Mouse (Mus musculus) thymus, adult 2 months (tissue): ENCODE measurements at regions not wholly inside any gene's neighbourhood (a gene's known extent, or its start where the extent isn't known, plus 50 kb on each side); places are given as distances from the start of the nearest gene placed in this dataset.

Experiments used
- DNase-seq: peaks from one replicate; pipeline ENCODE4 v3.0.0; 2021
- H3K27ac ChIP-seq: fragments of 200-500 bp; 2 replicates; pipeline ENCODE4 v1.5.1; 2012; ENCODE audit warnings: low read length, control low read depth; ENCODE audit not compliant: control insufficient read depth, insufficient read depth
- H3K27me3 ChIP-seq: fragments of 200-500 bp; 2 replicates; pipeline ENCODE4 v1.6.1; 2012; ENCODE audit warnings: mild to moderate bottlenecking, low read length, moderate library complexity, mixed read lengths; ENCODE audit not compliant: control insufficient read depth, insufficient read depth
- H3K36me3 ChIP-seq: fragments of 200-500 bp; 2 replicates; pipeline ENCODE4 v1.6.1; 2012; ENCODE audit warnings: mild to moderate bottlenecking, low read length, moderate library complexity; ENCODE audit not compliant: control insufficient read depth, insufficient read depth
- H3K4me1 ChIP-seq: fragments of 200-500 bp; replicated peaks from 2 replicates; pipeline ENCODE4 v1.6.1; 2012; ENCODE audit warnings: low read length; ENCODE audit not compliant: control insufficient read depth, insufficient read depth
- H3K4me3 ChIP-seq: fragments of 200-500 bp; 2 replicates; pipeline ENCODE4 v1.5.1; 2012; ENCODE audit warnings: mild to moderate bottlenecking, low read length, control low read depth, moderate library complexity; ENCODE audit not compliant: control insufficient read depth, insufficient read depth
- CTCF ChIP-seq: fragments of 200-500 bp; IDR thresholded peaks from 2 replicates; pipeline ENCODE4 v1.5.1; 2012; ENCODE audit warnings: mild to moderate bottlenecking, control low read depth, low read length, moderate library complexity, borderline replicate concordance; ENCODE audit not compliant: control insufficient read depth, poor library complexity, insufficient read depth; ENCODE audit errors: extremely low read depth
- POLR2A ChIP-seq: fragments of 200-500 bp; IDR thresholded peaks from 2 replicates; pipeline ENCODE4 v1.6.1; 2012; ENCODE audit warnings: mild to moderate bottlenecking, low read length, control low read depth, moderate library complexity; ENCODE audit not compliant: control insufficient read depth, poor library complexity, insufficient read depth; ENCODE audit errors: extremely low read depth
- WGBS: fragments of 180-500 bp; shearing (Covaris S2); methylation state at CpG from one replicate; pipeline ENCODE4 v1.1.7; 2018; 5-methylcytosine and 5-hydroxymethylcytosine counted together

GRCm38 (mm10) chr8:80147929-80148328 lies 90.1 kb upstream of the Hhip start:
- WGBS, result 16% methylated on average over 3 of the region's 3 CpGs

DNA sequence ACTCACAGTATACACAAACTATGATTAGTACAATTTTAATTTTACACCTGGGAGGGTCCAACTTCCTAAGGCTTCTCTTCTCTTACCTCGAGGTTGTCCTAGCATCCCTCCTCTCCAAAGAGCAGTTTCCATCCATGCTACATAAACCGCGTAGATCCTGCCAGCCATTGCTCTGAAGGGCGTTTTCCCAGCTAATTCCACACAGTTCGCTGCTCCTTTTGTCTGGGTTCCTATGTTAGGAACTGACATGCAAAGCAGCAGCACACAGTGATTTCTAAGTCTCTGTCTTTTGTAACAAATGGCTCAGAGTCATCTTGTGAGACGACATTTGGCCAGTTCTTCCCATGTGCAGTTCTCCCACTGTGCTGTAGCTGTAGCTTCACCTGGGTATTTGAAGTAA lies 80.7 kb upstream of the Hhip start:
- no peak for TF ChIP-seq POLR2A
- TF ChIP-seq CTCF, result no peak
- 96% methylated on average over 6 of the region's 6 CpGs for WGBS

More at GRCm38 (mm10) chr8:80147929-80148328, 90.1 kb upstream of the Hhip start:
- DNase-seq, result no peak
- no peak overlapping the region for H3K27ac ChIP-seq
- no peaks in the 10 kb centered on the region for H3K27me3 ChIP-seq
- H3K36me3 ChIP-seq, result no peaks in the 10 kb centered on the region
- H3K4me1 ChIP-seq, result no peaks in the 10 kb centered on the region
- TF ChIP-seq CTCF (no peak), POLR2A (no peak)
- no peak overlapping the region for H3K4me3 ChIP-seq

DNA sequence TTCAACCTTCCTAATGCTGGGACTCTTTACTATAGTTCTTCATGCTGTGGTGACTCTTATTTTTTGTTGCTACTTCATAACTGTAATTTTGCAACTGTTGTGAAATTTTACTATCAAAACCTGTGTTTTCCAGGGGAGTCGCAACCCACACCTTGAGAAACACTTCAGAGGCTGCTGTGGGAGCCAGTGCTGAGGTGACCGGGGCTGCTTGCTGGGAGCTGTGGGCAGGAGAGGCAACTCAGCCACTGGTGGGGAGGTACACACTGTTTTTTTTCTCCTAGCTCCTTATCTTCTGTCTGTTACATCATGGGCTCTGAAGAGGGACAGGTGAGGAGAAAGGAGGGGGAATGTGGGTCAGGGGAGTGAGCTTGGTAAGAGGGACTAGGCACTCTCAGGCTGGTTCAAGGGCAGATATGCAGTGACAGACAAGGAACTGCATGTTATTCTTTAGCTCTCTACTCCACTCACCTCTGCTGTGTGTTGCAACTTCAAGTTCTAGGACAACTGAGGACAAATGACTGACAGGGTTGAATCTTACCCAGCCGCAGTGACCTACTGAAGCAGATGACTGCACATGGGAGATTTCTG lies 62.7 kb upstream of the Hhip start:
- Histone ChIP-seq H3K27me3 (no peaks in the 10 kb centered on the region), H3K27ac (no peak overlapping the region), H3K4me3 (no peak overlapping the region), H3K36me3 (no peaks in the 10 kb centered on the region), H3K4me1 (no peaks in the 10 kb centered on the region)
- no peak for DNase-seq
- TF ChIP-seq POLR2A, result no peak
- TF ChIP-seq CTCF, result no peak
- 94% methylated on average over 3 of the region's 3 CpGs for WGBS

More for the DNA sequence above, 80.7 kb upstream of the Hhip start:
- no peaks in the 10 kb centered on the region for H3K27me3 ChIP-seq
- no peaks in the 10 kb centered on the region for H3K4me1 ChIP-seq
- no peak overlapping the region for H3K27ac ChIP-seq
- H3K4me3 ChIP-seq, result no peak overlapping the region
- no peak for DNase-seq
- no peaks in the 10 kb centered on the region for H3K36me3 ChIP-seq

GRCm38 (mm10) chr8:80117328-80117727 lies 59.5 kb upstream of the Hhip start:
- no peaks in the 10 kb centered on the region for H3K36me3 ChIP-seq
- H3K4me1 ChIP-seq, result no peaks in the 10 kb centered on the region
- 85% methylated on average over 4 of the region's 4 CpGs for WGBS
- H3K4me3 ChIP-seq, result no peak overlapping the region
- DNase-seq, result no peak
- no peaks in the 10 kb centered on the region for H3K27me3 ChIP-seq
- no peak overlapping the region for H3K27ac ChIP-seq
- TF ChIP-seq CTCF (no peak), POLR2A (no peak)
